12 mouse cellular contexts compared by ENCODE assay signal in the genomic region with DNA sequence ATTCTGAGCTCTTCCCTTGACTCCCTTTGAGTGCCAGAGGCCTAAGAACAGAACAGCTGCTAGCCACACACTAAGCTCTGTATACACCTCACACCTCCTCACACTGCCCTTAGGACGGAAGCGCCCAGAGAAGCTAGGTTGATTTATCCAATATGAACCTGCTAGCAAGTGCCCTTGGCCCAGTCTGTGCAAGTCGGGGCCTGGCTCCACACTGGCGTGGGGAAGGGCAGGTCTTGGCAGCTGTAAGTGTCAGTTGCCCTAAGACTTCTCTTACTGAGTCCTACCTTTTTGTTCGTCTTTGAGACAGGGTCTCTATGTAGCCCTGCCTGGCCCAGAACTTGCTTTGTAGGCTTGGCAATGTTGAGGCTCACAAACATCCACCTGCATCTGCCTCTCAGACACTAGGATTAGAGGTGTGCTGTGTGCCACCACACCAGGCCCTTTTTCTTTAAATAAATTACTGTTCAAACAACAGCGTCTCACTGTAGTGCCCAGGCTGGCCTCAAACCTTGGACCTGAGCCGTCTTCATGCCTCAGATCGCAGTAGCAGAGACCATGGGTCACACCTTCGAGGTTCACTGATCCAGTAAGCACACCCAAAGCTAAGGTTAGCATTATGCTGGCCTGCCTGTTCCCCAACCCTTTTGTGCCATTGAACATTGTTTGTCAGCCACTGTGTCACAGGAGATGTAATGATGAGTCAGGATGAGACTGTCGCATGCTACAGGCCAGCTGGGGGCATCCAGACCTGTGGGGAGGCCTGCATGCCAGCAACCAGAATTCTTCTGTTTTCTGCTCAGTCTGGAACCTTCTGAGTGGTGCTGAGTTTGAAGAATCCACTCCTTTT. TPM values are rescaled to one million over a fixed set of nuclear protein-coding genes. Genes with fewer than 3 reads are reported as not detected.
DNase-seq lines count a peak whose midpoint lies in the region; ATAC-seq lines count a peak whose summit lies in the region.
"Had no signal": no experiment of that assay in that cellular context is flagged by ENCODE, and none has a peak within 500 bp of the region (broad histone marks: within the 10 kb centered on the region; RNA-seq: fewer than 3 reads in every experiment).

No protein-coding gene starts in this region.

- ATAC-seq in forebrain, embryonic 13.5 days = no peak
- no peak for ATAC-seq in forebrain, embryonic 12.5 days (ENCODE audit: low FRiP score)
- ATAC-seq in limb, embryonic 13.5 days (ENCODE audit: low FRiP score, low read depth) = no peak
- no peak for ATAC-seq in liver, embryonic 13.5 days (ENCODE audit: low read depth)
- ATAC-seq in megakaryocyte progenitor cell, adult 5-6 weeks (replicated peaks; ENCODE audit: poor library complexity) = no peak
- ATAC-seq in heart, embryonic 11.5 days (replicated peaks; ENCODE audit: insufficient number of reproducible peaks, low FRiP score, low TSS enrichment) = no peak

- DNase-seq in limb, embryonic 10.5 days (ENCODE audit: low spot score) = no peak
- DNase-seq in Muller cell, postnatal 12 days (ENCODE audit: inconsistent ontology term) = peak; percentile 58
- no peak for DNase-seq in liver, embryonic 13.5 days
- DNase-seq: cerebellum, postnatal 25 days; thymus, postnatal 4 days had no signal

- H3K27me3 ChIP-seq in forebrain, embryonic 13.5 days = no peaks in the 10 kb centered on the region
- H3K27me3 ChIP-seq in forebrain, embryonic 12.5 days = no peaks in the 10 kb centered on the region
- no peaks in the 10 kb centered on the region for H3K27me3 ChIP-seq in limb, embryonic 13.5 days
- H3K27me3 ChIP-seq in limb, embryonic 10.5 days (ENCODE audit: low read depth, poor library complexity, severe bottlenecking) = no peaks in the 10 kb centered on the region
- H3K27me3 ChIP-seq in liver, embryonic 13.5 days = no peaks in the 10 kb centered on the region
- no peaks in the 10 kb centered on the region for H3K27me3 ChIP-seq in heart, embryonic 11.5 days (ENCODE audit: control insufficient read depth, insufficient read depth, low read length)
- H3K27me3 ChIP-seq: limb, embryonic 12.5 days had no signal

- H3K4me3 ChIP-seq in forebrain, embryonic 13.5 days = no peak overlapping the region
- H3K4me3 ChIP-seq in forebrain, embryonic 12.5 days (replicated peaks) = no peak overlapping the region
- H3K4me3 ChIP-seq in limb, embryonic 13.5 days = no peak overlapping the region
- H3K4me3 ChIP-seq in limb, embryonic 10.5 days = no peak overlapping the region
- H3K4me3 ChIP-seq in liver, embryonic 13.5 days (replicated peaks) = no peak overlapping the region
- no peak overlapping the region for H3K4me3 ChIP-seq in heart, embryonic 11.5 days (ENCODE audit: low read depth, low read length)
- H3K4me3 ChIP-seq: heart, embryonic 10.5 days; limb, embryonic 12.5 days had no signal

- no peak overlapping the region for H3K4me2 ChIP-seq in forebrain, embryonic 13.5 days
- no peak overlapping the region for H3K4me2 ChIP-seq in forebrain, embryonic 12.5 days
- no peak overlapping the region for H3K4me2 ChIP-seq in limb, embryonic 13.5 days (replicated peaks)
- H3K4me2 ChIP-seq in liver, embryonic 13.5 days = no peak overlapping the region
- no peak overlapping the region for H3K4me2 ChIP-seq in heart, embryonic 11.5 days
- H3K4me2 ChIP-seq: limb, embryonic 12.5 days had no signal

- peaks cover 19% of the 10 kb centered on the region; the same call in 1 of the 2 replicates for H3K36me3 ChIP-seq in forebrain, embryonic 13.5 days (ENCODE audit: poor library complexity, severe bottlenecking)
- peaks cover 18% of the 10 kb centered on the region for H3K36me3 ChIP-seq in forebrain, embryonic 12.5 days (replicated peaks)
- H3K36me3 ChIP-seq in limb, embryonic 13.5 days = peaks cover 18% of the 10 kb centered on the region; the same call in 1 of the 2 replicates
- H3K36me3 ChIP-seq in limb, embryonic 10.5 days = peaks cover 42% of the 10 kb centered on the region
- peaks cover 54% of the 10 kb centered on the region for H3K36me3 ChIP-seq in liver, embryonic 13.5 days
- H3K36me3 ChIP-seq in heart, embryonic 11.5 days (ENCODE audit: control insufficient read depth, insufficient read depth, low read length) = no peaks in the 10 kb centered on the region; the same call in 1 of the 2 replicates

- 0 out of 2 replicates have a peak overlapping the region, but pooled peaks have one; percentile 5 for H3K9ac ChIP-seq in forebrain, embryonic 13.5 days
- H3K9ac ChIP-seq in forebrain, embryonic 12.5 days = no peak overlapping the region
- H3K9ac ChIP-seq in limb, embryonic 13.5 days = 0 out of 2 replicates have a peak overlapping the region, but pooled peaks have one; percentile 1
- H3K9ac ChIP-seq in liver, embryonic 13.5 days = peak overlapping the region; percentile 61
- no peak overlapping the region for H3K9ac ChIP-seq in heart, embryonic 11.5 days (ENCODE audit: low read depth, low read length)
- H3K9ac ChIP-seq: limb, embryonic 12.5 days had no signal

- no peak overlapping the region; the same call in 1 of the 2 replicates for H3K27ac ChIP-seq in forebrain, embryonic 13.5 days
- H3K27ac ChIP-seq in forebrain, embryonic 12.5 days = no peak overlapping the region
- H3K27ac ChIP-seq in limb, embryonic 13.5 days = no peak overlapping the region
- no peak overlapping the region for H3K27ac ChIP-seq in limb, embryonic 10.5 days
- H3K27ac ChIP-seq in liver, embryonic 13.5 days = peak overlapping the region; percentile 78
- no peak overlapping the region for H3K27ac ChIP-seq in heart, embryonic 11.5 days (ENCODE audit: low read depth, low read length)
- H3K27ac ChIP-seq: limb, embryonic 12.5 days had no signal

- H3K9me3 ChIP-seq in forebrain, embryonic 13.5 days (replicated peaks) = no peaks in the 10 kb centered on the region
- no peaks in the 10 kb centered on the region for H3K9me3 ChIP-seq in forebrain, embryonic 12.5 days
- no peaks in the 10 kb centered on the region for H3K9me3 ChIP-seq in limb, embryonic 13.5 days
- H3K9me3 ChIP-seq in limb, embryonic 10.5 days (replicated peaks) = no peaks in the 10 kb centered on the region
- no peaks in the 10 kb centered on the region for H3K9me3 ChIP-seq in liver, embryonic 13.5 days (replicated peaks)
- H3K9me3 ChIP-seq in heart, embryonic 11.5 days (replicated peaks; ENCODE audit: control insufficient read depth, low read length) = no peaks in the 10 kb centered on the region
- H3K9me3 ChIP-seq: heart, embryonic 10.5 days; limb, embryonic 12.5 days had no signal

- H3K4me1 ChIP-seq in forebrain, embryonic 13.5 days = peaks cover 10% of the 10 kb centered on the region
- peaks cover 12% of the 10 kb centered on the region for H3K4me1 ChIP-seq in forebrain, embryonic 12.5 days
- peaks cover 11% of the 10 kb centered on the region for H3K4me1 ChIP-seq in limb, embryonic 13.5 days
- H3K4me1 ChIP-seq in limb, embryonic 10.5 days = peaks cover 10% of the 10 kb centered on the region
- peaks cover 89% of the 10 kb centered on the region for H3K4me1 ChIP-seq in liver, embryonic 13.5 days (replicated peaks)
- H3K4me1 ChIP-seq in heart, embryonic 11.5 days (ENCODE audit: control insufficient read depth, insufficient read depth, low read length) = peaks cover 8% of the 10 kb centered on the region

- WGBS in forebrain, embryonic 13.5 days = 87% methylated on average over 10 of the region's 10 CpGs
- WGBS in forebrain, embryonic 12.5 days = 86% methylated on average over 10 of the region's 10 CpGs
- 86% methylated on average over 10 of the region's 10 CpGs for WGBS in limb, embryonic 13.5 days
- WGBS in limb, embryonic 10.5 days = 92% methylated on average over 10 of the region's 10 CpGs
- 88% methylated on average over 10 of the region's 10 CpGs for WGBS in liver, embryonic 13.5 days (ENCODE audit: insufficient replicate concordance)
- WGBS in heart, embryonic 11.5 days (ENCODE audit: insufficient replicate concordance) = 89% methylated on average over 10 of the region's 10 CpGs

RNA-seq across cellular contexts. Expression of a gene that starts 5.2 kb away (rescaled TPM):
- 16.9 and 18.4 TPM in 2 replicates for polyA plus RNA-seq in forebrain, embryonic 13.5 days (2015; fragmentation: Nextera tagmentation; extraction: Ambion mirVana)
- polyA plus RNA-seq in forebrain, embryonic 12.5 days (2016; fragmentation: Nextera tagmentation; extraction: Ambion mirVana) = 21.2 and 22.7 TPM in 2 replicates
- polyA plus RNA-seq in limb, embryonic 13.5 days (2015; fragmentation: Nextera tagmentation; extraction: Ambion mirVana) = 19.3 and 20.1 TPM in 2 replicates
- 25.8 and 28.2 TPM in 2 replicates for polyA plus RNA-seq in limb, embryonic 10.5 days (2016; fragmentation: Nextera tagmentation; extraction: Ambion mirVana)
- polyA plus RNA-seq in liver, embryonic 13.5 days (2015; fragmentation: Nextera tagmentation; extraction: Ambion mirVana) = 13.4 and 15.5 TPM in 2 replicates
- 21.1 and 23.3 TPM in 2 replicates for total RNA-seq in megakaryocyte progenitor cell, adult 5-6 weeks (2015)
- total RNA-seq in megakaryocyte progenitor cell, adult 5-6 weeks (2017) = 19.3 and 20.2 TPM in 2 replicates
- 30.3 and 31.3 TPM in 2 replicates for polyA plus RNA-seq in heart, embryonic 11.5 days (2014; fragmentation: Nextera tagmentation; extraction: Ambion mirVana)

Comparison
In these comparisons a context has a peak if more than half of its experiments do, and no peak if none do; other contexts are left out.
1. H3K9ac ChIP-seq: peak in forebrain, embryonic 13.5 days (single experiment), limb, embryonic 13.5 days (single experiment) and liver, embryonic 13.5 days (single experiment); none in forebrain, embryonic 12.5 days (single experiment) and heart, embryonic 11.5 days (single experiment).